Comparison of ENCODE assay signal across 9 mouse cellular contexts in the genomic region with DNA sequence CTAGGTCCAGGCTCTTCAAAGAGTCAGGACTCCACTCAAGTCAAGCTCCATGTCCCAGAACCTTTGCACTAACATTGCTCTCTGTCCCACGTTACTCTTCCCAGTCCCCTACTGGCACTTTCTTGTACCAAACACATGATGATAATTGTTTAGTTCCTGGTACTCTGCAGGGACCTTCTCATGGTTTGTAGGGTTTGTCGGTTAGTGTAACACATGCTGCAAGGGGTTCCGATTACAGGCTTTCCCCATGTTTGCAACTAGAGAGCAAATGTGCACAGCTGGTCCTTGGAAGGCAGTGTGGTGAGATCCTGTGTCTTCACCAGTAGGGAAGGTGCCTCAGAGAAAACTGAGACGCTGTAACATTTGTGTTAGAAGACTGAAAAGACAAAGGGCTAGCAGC. TPM values are rescaled to one million over a fixed set of nuclear protein-coding genes. Genes with fewer than 3 reads are reported as not detected.
DNase-seq lines count a peak whose midpoint lies in the region; ATAC-seq and TF ChIP-seq lines count a peak whose summit lies in the region.
"Had no signal": no experiment of that assay in that cellular context is flagged by ENCODE, and none has a peak within 500 bp of the region (broad histone marks: within the 10 kb centered on the region; RNA-seq: fewer than 3 reads in every experiment).

No protein-coding gene starts in this region.

- TF ChIP-seq CTCF in intestine, postnatal 0 days (IDR thresholded peaks at IDR 0.05; ENCODE audit: low read depth) = peak; percentile 28; the same call in 1 of the 2 replicates

- no peak for ATAC-seq in hindbrain, embryonic 12.5 days (ENCODE audit: low FRiP score)
- ATAC-seq in hindbrain, embryonic 16.5 days = no peak
- peak; percentile 69 for ATAC-seq in embryonic facial prominence, embryonic 14.5 days (ENCODE audit: low read depth)
- ATAC-seq in intestine, postnatal 0 days = no peak

- H3K4me2 ChIP-seq in hindbrain, embryonic 12.5 days (replicated peaks) = 0 out of 2 replicates have a peak overlapping the region, but pooled peaks have one; percentile 15
- H3K4me2 ChIP-seq in hindbrain, embryonic 16.5 days (ENCODE audit: low read length) = no peak overlapping the region
- H3K4me2 ChIP-seq in embryonic facial prominence, embryonic 14.5 days (ENCODE audit: low read depth, low read length) = peak overlapping the region; percentile 48
- H3K4me2 ChIP-seq in intestine, postnatal 0 days (replicated peaks; ENCODE audit: low read depth) = no peak overlapping the region

- H3K9me3 ChIP-seq in hindbrain, embryonic 12.5 days (replicated peaks) = no peaks in the 10 kb centered on the region
- no peaks in the 10 kb centered on the region for H3K9me3 ChIP-seq in hindbrain, embryonic 16.5 days (ENCODE audit: control insufficient read depth, low read length)
- H3K9me3 ChIP-seq in embryonic facial prominence, embryonic 14.5 days (ENCODE audit: control insufficient read depth, low read length) = no peaks in the 10 kb centered on the region
- H3K9me3 ChIP-seq in intestine, postnatal 0 days (ENCODE audit: control insufficient read depth) = no peaks in the 10 kb centered on the region
- H3K9me3 ChIP-seq: G1E had no signal

- no peaks in the 10 kb centered on the region for H3K27me3 ChIP-seq in hindbrain, embryonic 12.5 days
- no peaks in the 10 kb centered on the region for H3K27me3 ChIP-seq in hindbrain, embryonic 16.5 days (replicated peaks; ENCODE audit: control insufficient read depth, insufficient read depth, low read length)
- no peaks in the 10 kb centered on the region for H3K27me3 ChIP-seq in embryonic facial prominence, embryonic 14.5 days (replicated peaks; ENCODE audit: control insufficient read depth, insufficient read depth, low read length)
- no peaks in the 10 kb centered on the region for H3K27me3 ChIP-seq in intestine, postnatal 0 days (replicated peaks; ENCODE audit: control insufficient read depth, insufficient read depth, low read length)

- H3K4me3 ChIP-seq in hindbrain, embryonic 12.5 days = no peak overlapping the region
- no peak overlapping the region for H3K4me3 ChIP-seq in hindbrain, embryonic 16.5 days (ENCODE audit: low read length)
- H3K4me3 ChIP-seq in embryonic facial prominence, embryonic 14.5 days (ENCODE audit: low read depth, low read length) = 0 out of 2 replicates have a peak overlapping the region, but pooled peaks have one; percentile 6
- no peak overlapping the region for H3K4me3 ChIP-seq in intestine, postnatal 0 days (ENCODE audit: low read depth, low read length)

- 49% methylated on average over 4 of the region's 4 CpGs for WGBS in hindbrain, embryonic 12.5 days
- 37% methylated on average over 4 of the region's 4 CpGs for WGBS in hindbrain, embryonic 16.5 days
- WGBS in embryonic facial prominence, embryonic 14.5 days = 19% methylated on average over 4 of the region's 4 CpGs
- WGBS in intestine, postnatal 0 days = 58% methylated on average over 4 of the region's 4 CpGs

- no peaks in the 10 kb centered on the region for H3K36me3 ChIP-seq in hindbrain, embryonic 12.5 days
- no peaks in the 10 kb centered on the region for H3K36me3 ChIP-seq in hindbrain, embryonic 16.5 days (ENCODE audit: control insufficient read depth, insufficient read depth, low read length)
- H3K36me3 ChIP-seq in embryonic facial prominence, embryonic 14.5 days (ENCODE audit: control insufficient read depth, insufficient read depth, low read length) = no peaks in the 10 kb centered on the region
- H3K36me3 ChIP-seq in intestine, postnatal 0 days (ENCODE audit: control insufficient read depth, insufficient read depth) = no peaks in the 10 kb centered on the region
- H3K36me3 ChIP-seq: G1E had no signal

- no peak overlapping the region for H3K9ac ChIP-seq in hindbrain, embryonic 12.5 days
- H3K9ac ChIP-seq in hindbrain, embryonic 16.5 days (ENCODE audit: low read depth, low read length) = no peak overlapping the region
- H3K9ac ChIP-seq in embryonic facial prominence, embryonic 14.5 days (ENCODE audit: low read depth, low read length) = peak overlapping the region; percentile 38
- no peak overlapping the region for H3K9ac ChIP-seq in intestine, postnatal 0 days (ENCODE audit: low read depth, low read length)

- H3K4me1 ChIP-seq in hindbrain, embryonic 12.5 days = peaks cover 28% of the 10 kb centered on the region; the same call in 1 of the 2 replicates
- H3K4me1 ChIP-seq in hindbrain, embryonic 16.5 days (ENCODE audit: control insufficient read depth, insufficient read depth, low read depth, low read length) = no peaks in the 10 kb centered on the region
- peaks cover 29% of the 10 kb centered on the region for H3K4me1 ChIP-seq in embryonic facial prominence, embryonic 14.5 days (ENCODE audit: control insufficient read depth, insufficient read depth, low read length)
- 0 out of 2 replicates have a peak, but pooled peaks cover 3% of the 10 kb centered on the region for H3K4me1 ChIP-seq in intestine, postnatal 0 days (replicated peaks; ENCODE audit: control insufficient read depth, insufficient read depth, low read length)

- DNase-seq in R1 (ENCODE audit: low read depth, low spot score) = peak; percentile 31
- DNase-seq in embryonic facial prominence, embryonic 14.5 days (ENCODE audit: low spot score) = peak; percentile 91
- no peak for DNase-seq in urinary bladder, postnatal 10 days (ENCODE audit: low spot score)
- no peak for DNase-seq in adrenal gland, postnatal 14 days
- DNase-seq: thymus, adult 2 months had no signal

- peak overlapping the region; percentile 81 for H3K27ac ChIP-seq in hindbrain, embryonic 12.5 days
- H3K27ac ChIP-seq in hindbrain, embryonic 16.5 days (ENCODE audit: low read depth, low read length) = no peak overlapping the region
- H3K27ac ChIP-seq in embryonic facial prominence, embryonic 14.5 days (replicated peaks; ENCODE audit: low read depth, low read length) = peak overlapping the region; percentile 89
- peak overlapping the region; percentile 17; the same call in 1 of the 2 replicates for H3K27ac ChIP-seq in intestine, postnatal 0 days (ENCODE audit: low read depth, low read length)

RNA-seq across cellular contexts. Expression of a gene that starts 8.6 kb away (rescaled TPM):
- polyA plus RNA-seq in hindbrain, embryonic 12.5 days (2016; fragmentation: Nextera tagmentation; extraction: Ambion mirVana) = 704 and 727 TPM in 2 replicates
- 377 and 405 TPM in 2 replicates for polyA plus RNA-seq in hindbrain, embryonic 16.5 days (2015; fragmentation: Nextera tagmentation; extraction: Ambion mirVana)
- 649 and 733 TPM in 2 replicates for polyA plus RNA-seq in embryonic facial prominence, embryonic 14.5 days (2014; fragmentation: Nextera tagmentation; extraction: Ambion mirVana)
- polyA plus RNA-seq in intestine, postnatal 0 days (2015; fragmentation: Nextera tagmentation; extraction: Ambion mirVana) = 142 and 160 TPM in 2 replicates
- 490 and 493 TPM in 2 replicates for total RNA-seq in adrenal gland, postnatal 14 days (2021)

Comparison
In these comparisons a context has a peak if more than half of its experiments do, and no peak if none do; other contexts are left out.
1. H3K4me2 ChIP-seq: peak in hindbrain, embryonic 12.5 days (single experiment) and embryonic facial prominence, embryonic 14.5 days (single experiment); none in hindbrain, embryonic 16.5 days (single experiment) and intestine, postnatal 0 days (single experiment).
2. DNase-seq: peak in R1 (single experiment) and embryonic facial prominence, embryonic 14.5 days (single experiment); none in urinary bladder, postnatal 10 days (single experiment) and adrenal gland, postnatal 14 days (single experiment).